Mouse (Mus musculus) liver, embryonic 11.5 days (tissue): ENCODE data around the gene Haghl. TPM values are rescaled to one million over a fixed set of nuclear protein-coding genes. Genes with fewer than 3 reads are reported as not detected.
"Not testable (repeated sequence)": the region's sequence is repeated elsewhere in the genome, so short reads cannot be mapped to it uniquely, and the experiment has no call there.

Source experiments
- ATAC-seq: fragments of 200-750 bp; cut with Nextera tagmentation; replicated peaks from 2 replicates; pipeline ENCODE4 v1.8.0; 2017; ENCODE audit warnings: moderate number of reproducible peaks, mild to moderate bottlenecking, moderate TSS enrichment, moderate library complexity; ENCODE audit not compliant: low FRiP score
- DNase-seq: peaks from one replicate; pipeline ENCODE4 v3.0.0-alpha.2; 2017; ENCODE audit warnings: low spot score
- H3K27ac ChIP-seq: fragments of 300-500 bp; sonication (generic); 2 replicates; pipeline ENCODE4 v1.5.1; 2014; ENCODE audit warnings: mild to moderate bottlenecking, low read depth, low read length, control low read depth
- H3K27me3 ChIP-seq: fragments of 300-500 bp; sonication (generic); replicated peaks from 2 replicates; pipeline ENCODE4 v1.6.1; 2014; ENCODE audit warnings: low read length, mixed read lengths; ENCODE audit not compliant: control insufficient read depth, insufficient read depth
- H3K36me3 ChIP-seq: fragments of 300-500 bp; sonication (generic); 2 replicates; pipeline ENCODE4 v1.6.1; 2014; ENCODE audit warnings: mild to moderate bottlenecking, low read length, moderate library complexity, mixed read lengths; ENCODE audit not compliant: control insufficient read depth, insufficient read depth
- H3K4me1 ChIP-seq: fragments of 300-500 bp; sonication (generic); replicated peaks from 2 replicates; pipeline ENCODE4 v1.6.1; 2014; ENCODE audit warnings: low read length, mixed read lengths; ENCODE audit not compliant: control insufficient read depth, insufficient read depth
- H3K4me2 ChIP-seq: fragments of 300-500 bp; sonication (generic); 2 replicates; pipeline ENCODE4 v1.6.1; 2014; ENCODE audit warnings: mild to moderate bottlenecking, control low read depth, moderate library complexity
- H3K4me3 ChIP-seq: fragments of 300-500 bp; sonication (generic); 2 replicates; pipeline ENCODE4 v1.5.1; 2014; ENCODE audit warnings: low read depth, low read length, control low read depth
- H3K9ac ChIP-seq: fragments of 300-500 bp; sonication (generic); 2 replicates; pipeline ENCODE4 v1.6.1; 2014; ENCODE audit warnings: low read depth, low read length, control low read depth
- H3K9me3 ChIP-seq: fragments of 300-500 bp; sonication (generic); 2 replicates; pipeline ENCODE4 v1.6.1; 2016; ENCODE audit warnings: low read length, inconsistent platforms, mixed read lengths; ENCODE audit not compliant: control insufficient read depth
- WGBS: fragments of 180-500 bp; shearing (Covaris S2); extraction: QIAGEN DNeasy Blood & Tissue Kit; methylation state at CpG from one replicate; pipeline ENCODE4 v1.1.7; 2014; 5-methylcytosine and 5-hydroxymethylcytosine counted together
- polyA plus RNA-seq: library from polyadenylated mRNA; unstranded; fragments of >200 nt; fragmentation: Nextera tagmentation; extraction: Ambion mirVana; gene quantifications from 2 replicates; pipeline ENCODE4 v1.2.1, GENCODE M21; 2014

Haghl gene
- polyA plus RNA-seq, 1 experiment from 2014 or later = 25.0 TPM

- Histone ChIP-seq H3K9me3 (no peaks in the 10 kb centered on the region), H3K9ac (peak within 1 kb of the TSS; percentile 27), H3K36me3 (no peaks in the 10 kb centered on the region), H3K27me3 (peaks cover 66% of the 10 kb centered on the region), H3K4me3 (peak within 1 kb of the TSS; percentile 59), H3K4me2 (peak within 1 kb of the TSS; percentile 90), H3K27ac (no peak within 1 kb of the TSS), H3K4me1 (peaks cover 4% of the 10 kb centered on the region; the same call in 1 of the 2 replicates)
- WGBS = under 1% methylated on average over 85 of the region's 100 CpGs
- ATAC-seq (peak; percentile 54), DNase-seq (peak; percentile 60)
Measured at GRCm38 (mm10) chr17:25808789-25809605, 23.5 kb upstream of the Haghl start, which contains the start of gene Fbxl16. Gene Fbxl16, plus strand, starts transcription at chr17:25809085.

GRCm38 (mm10) chr17:25808028-25808427 lies 22.6 kb upstream of the Haghl start:
- peak overlapping the region; percentile 90 for H3K4me2 ChIP-seq
- no peak for ATAC-seq

GRCm38 (mm10) chr17:25807452-25807851 lies 22.0 kb upstream of the Haghl start:
- H3K4me1 ChIP-seq, H3K27ac ChIP-seq, H3K9me3 ChIP-seq, H3K4me2 ChIP-seq, H3K4me3 ChIP-seq, DNase-seq, H3K9ac ChIP-seq, ATAC-seq, H3K36me3 ChIP-seq: not testable (repeated sequence)
- WGBS = 35% methylated on average over 2 of the region's 2 CpGs
- peaks cover 56% of the 10 kb centered on the region for H3K27me3 ChIP-seq

More at GRCm38 (mm10) chr17:25808028-25808427, 22.6 kb upstream of the Haghl start:
- H3K27ac ChIP-seq = no peak overlapping the region
- no peak overlapping the region for H3K9ac ChIP-seq
- peaks cover 61% of the 10 kb centered on the region for H3K27me3 ChIP-seq
- H3K36me3 ChIP-seq = no peaks in the 10 kb centered on the region
- peaks cover 4% of the 10 kb centered on the region; the same call in 1 of the 2 replicates for H3K4me1 ChIP-seq
- 43% methylated on average over 5 of the region's 5 CpGs for WGBS
- H3K4me3 ChIP-seq = 0 out of 2 replicates have a peak overlapping the region, but pooled peaks have one; percentile 59
- DNase-seq = no peak
- no peaks in the 10 kb centered on the region for H3K9me3 ChIP-seq

- ATAC-seq (no peak), DNase-seq (no peak)
- H3K4me3 ChIP-seq = no peak overlapping the region
- H3K9ac ChIP-seq = no peak overlapping the region
- peaks cover 4% of the 10 kb centered on the region; the same call in 1 of the 2 replicates for H3K4me1 ChIP-seq
- peaks cover 47% of the 10 kb centered on the region for H3K27me3 ChIP-seq
- no peak overlapping the region for H3K4me2 ChIP-seq
- H3K27ac ChIP-seq = no peak overlapping the region
- no peaks in the 10 kb centered on the region for H3K36me3 ChIP-seq
- H3K9me3 ChIP-seq = no peaks in the 10 kb centered on the region
- WGBS = 73% methylated on average over 4 of the region's 4 CpGs
Measured at GRCm38 (mm10) chr17:25806507-25806906, 21.0 kb upstream of the Haghl start.

GRCm38 (mm10) chr17:25802825-25803517 lies 17.5 kb upstream of the Haghl start:
- H3K4me2 ChIP-seq = no peak overlapping the region
- H3K9me3 ChIP-seq = no peaks in the 10 kb centered on the region
- peaks cover 12% of the 10 kb centered on the region for H3K27me3 ChIP-seq
- H3K36me3 ChIP-seq = no peaks in the 10 kb centered on the region
- H3K27ac ChIP-seq = no peak overlapping the region
- no peaks in the 10 kb centered on the region for H3K4me1 ChIP-seq
- H3K4me3 ChIP-seq = no peak overlapping the region
- DNase-seq (no peak), ATAC-seq (no peak)
- 11% methylated on average over 10 of the region's 10 CpGs for WGBS
- H3K9ac ChIP-seq = no peak overlapping the region

GRCm38 (mm10) chr17:25801029-25801428 lies 15.6 kb upstream of the Haghl start:
- H3K4me2 ChIP-seq = no peak overlapping the region
- 5% methylated on average over 6 of the region's 6 CpGs for WGBS
- H3K4me3 ChIP-seq = no peak overlapping the region
- no peak overlapping the region for H3K27ac ChIP-seq
- H3K36me3 ChIP-seq = no peaks in the 10 kb centered on the region
- H3K9me3 ChIP-seq = no peaks in the 10 kb centered on the region
- H3K9ac ChIP-seq = no peak overlapping the region
- peaks cover 7% of the 10 kb centered on the region for H3K27me3 ChIP-seq
- ATAC-seq (peak; percentile 38), DNase-seq (no peak)
- H3K4me1 ChIP-seq = peaks cover 8% of the 10 kb centered on the region; the same call in 1 of the 2 replicates

GRCm38 (mm10) chr17:25796951-25797369 lies 11.5 kb upstream of the Haghl start, which contains the start of gene Metrn:
Gene Metrn, minus strand, starts transcription at chr17:25797136.
- ATAC-seq (peak; percentile 82), DNase-seq (peak; percentile 91)
- H3K27me3 ChIP-seq = no peaks in the 10 kb centered on the region; the same call in 1 of the 2 replicates
- peak within 1 kb of the TSS; percentile 73 for H3K4me3 ChIP-seq
- peak within 1 kb of the TSS; percentile 71 for H3K9ac ChIP-seq
- H3K4me2 ChIP-seq = peak within 1 kb of the TSS; percentile 98
- WGBS = under 1% methylated on average over 35 of the region's 35 CpGs
- no peak within 1 kb of the TSS for H3K27ac ChIP-seq
- no peaks in the 10 kb centered on the region for H3K36me3 ChIP-seq
- H3K9me3 ChIP-seq = no peaks in the 10 kb centered on the region
- H3K4me1 ChIP-seq = peaks cover 23% of the 10 kb centered on the region

GRCm38 (mm10) chr17:25796211-25796771 lies 10.8 kb upstream of the Haghl start:
- 2% methylated on average over 37 of the region's 37 CpGs for WGBS
- DNase-seq (peak; percentile 46), ATAC-seq (0 out of 2 replicates have a peak, but pooled peaks have one; percentile 1)
- Histone ChIP-seq H3K36me3 (no peaks in the 10 kb centered on the region), H3K27me3 (no peaks in the 10 kb centered on the region; the same call in 1 of the 2 replicates), H3K4me1 (peaks cover 26% of the 10 kb centered on the region), H3K27ac (no peak overlapping the region), H3K4me2 (peak overlapping the region; percentile 98), H3K4me3 (peak overlapping the region; percentile 73), H3K9me3 (no peaks in the 10 kb centered on the region), H3K9ac (peak overlapping the region; percentile 71)
